Comparison of ENCODE assay signal across 15 mouse cellular contexts in the genomic region with DNA sequence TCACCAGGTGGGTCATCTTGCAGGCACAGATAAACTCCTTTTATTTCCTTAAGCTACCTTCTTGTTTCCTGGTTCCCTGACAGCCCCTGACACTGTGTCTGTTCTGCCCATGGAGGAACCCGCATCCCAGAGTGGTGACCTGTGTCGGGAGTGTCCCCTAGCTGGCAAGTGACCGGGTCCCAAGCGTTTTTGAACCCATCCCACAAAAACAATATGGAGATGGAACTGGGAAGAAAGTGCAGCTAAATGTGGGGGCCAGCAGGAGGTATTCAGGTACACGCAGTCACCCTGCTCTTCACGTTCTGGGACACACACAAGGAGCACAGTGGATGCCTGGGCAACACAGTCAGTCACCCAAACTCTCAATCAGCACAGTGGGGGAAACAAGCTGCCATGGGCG. TPM values are rescaled to one million over a fixed set of nuclear protein-coding genes. Genes with fewer than 3 reads are reported as not detected.
"Had no signal": no experiment of that assay in that cellular context is flagged by ENCODE, and none has a peak within 500 bp of the region (broad histone marks: within the 10 kb centered on the region; RNA-seq: fewer than 3 reads in every experiment).

No protein-coding gene starts in this region.

- H3K36me3 ChIP-seq: limb, embryonic 12.5 days; neural tube, embryonic 12.5 days had no signal

- H3K9me3 ChIP-seq: limb, embryonic 12.5 days; neural tube, embryonic 12.5 days had no signal

- H3K27ac ChIP-seq: neural tube, embryonic 12.5 days had no signal

- DNase-seq: kidney, adult 8-10 months; kidney, postnatal 36 days; layer of hippocampus, adult 9-11 months; layer of hippocampus, postnatal 36 days; lung, adult 2 months; lung, postnatal 36 days; midbrain, embryonic 14.5 days had no signal

- ATAC-seq: intestine, postnatal 0 days; lung, postnatal 0 days had no signal

- H3K27me3 ChIP-seq: limb, embryonic 12.5 days; neural tube, embryonic 12.5 days had no signal

RNA-seq across cellular contexts. Expression of a gene that starts 1.6 kb away (rescaled TPM):
- total RNA-seq: layer of hippocampus, postnatal 36 days; left cerebral cortex, postnatal 25 days; megakaryocyte progenitor cell, adult 5-6 weeks; monocyte, adult 5-6 weeks; neutrophil, adult 5-6 weeks had no signal
- polyA plus RNA-seq: midbrain, embryonic 14.5 days had no signal
